Mouse (Mus musculus): ENCODE data around the gene Ttc1. TPM values are rescaled to one million over a fixed set of nuclear protein-coding genes. Genes with fewer than 3 reads are reported as not detected.

Gene Ttc1
- polyA plus RNA-seq (2015; fragmentation: Nextera tagmentation; extraction: Ambion mirVana), result 54.4 and 57.8 TPM in 2 replicates

GRCm38 (mm10) chr11:43747233-43748226, at the start of gene Ttc1:
Ttc1 (minus strand) TSS chr11:43748008.
- WGBS, result 2% methylated on average over 47 of the region's 47 CpGs

GRCm38 (mm10) chr11:43795992-43796391, 48.2 kb upstream of the Ttc1 start:
- Histone ChIP-seq H3K4me2 (no peak overlapping the region), H3K4me1 (no peaks in the 10 kb centered on the region), H3K9me3 (no peaks in the 10 kb centered on the region), H3K27me3 (replicated peaks) (no peaks in the 10 kb centered on the region), H3K4me3 (no peak overlapping the region), H3K9ac (no peak overlapping the region), H3K36me3 (no peaks in the 10 kb centered on the region), H3K27ac (replicated peaks) (no peak overlapping the region)
- no peak for ATAC-seq (ENCODE audit: extremely low read depth, insufficient number of reproducible peaks, low FRiP score, low TSS enrichment)
- WGBS, result 53% methylated on average over 8 of the region's 8 CpGs

More at GRCm38 (mm10) chr11:43747233-43748226, at the start of gene Ttc1:
- Histone ChIP-seq H3K4me1 (peaks cover 9% of the 10 kb centered on the region), H3K4me2 (peak within 1 kb of the TSS; percentile 94), H3K9ac (peak within 1 kb of the TSS; percentile 88), H3K36me3 (peaks cover 28% of the 10 kb centered on the region), H3K4me3 (peak within 1 kb of the TSS; percentile 74), H3K9me3 (no peaks in the 10 kb centered on the region), H3K27me3 (replicated peaks) (no peaks in the 10 kb centered on the region), H3K27ac (replicated peaks) (peak within 1 kb of the TSS; percentile 66)
- peak; percentile 95 for ATAC-seq (ENCODE audit: extremely low read depth, insufficient number of reproducible peaks, low FRiP score, low TSS enrichment)

GRCm38 (mm10) chr11:43790446-43790845, 42.6 kb upstream of the Ttc1 start:
- Histone ChIP-seq H3K4me2 (no peak overlapping the region), H3K4me1 (peaks cover 4% of the 10 kb centered on the region; the same call in 1 of the 2 replicates), H3K4me3 (no peak overlapping the region), H3K27ac (replicated peaks) (no peak overlapping the region), H3K36me3 (no peaks in the 10 kb centered on the region), H3K9ac (no peak overlapping the region), H3K9me3 (no peaks in the 10 kb centered on the region), H3K27me3 (replicated peaks) (no peaks in the 10 kb centered on the region)
- 69% methylated on average over 6 of the region's 6 CpGs for WGBS
- ATAC-seq (ENCODE audit: extremely low read depth, insufficient number of reproducible peaks, low FRiP score, low TSS enrichment), result no peak

GRCm38 (mm10) chr11:43783772-43784171, 36.0 kb upstream of the Ttc1 start:
- H3K27me3 ChIP-seq (replicated peaks), result no peaks in the 10 kb centered on the region
- H3K36me3 ChIP-seq, result no peaks in the 10 kb centered on the region
- no peak overlapping the region for H3K27ac ChIP-seq (replicated peaks)
- 14% methylated on average over 2 of the region's 2 CpGs for WGBS
- H3K4me2 ChIP-seq, result no peak overlapping the region
- no peak for ATAC-seq (ENCODE audit: extremely low read depth, insufficient number of reproducible peaks, low FRiP score, low TSS enrichment)
- H3K9ac ChIP-seq, result no peak overlapping the region
- H3K4me1 ChIP-seq, result peaks cover 4% of the 10 kb centered on the region
- no peak overlapping the region for H3K4me3 ChIP-seq
- H3K9me3 ChIP-seq, result no peaks in the 10 kb centered on the region

GRCm38 (mm10) chr11:43783106-43783505, 35.3 kb upstream of the Ttc1 start:
- no peak overlapping the region for H3K27ac ChIP-seq (replicated peaks)
- H3K4me3 ChIP-seq, result no peak overlapping the region
- 64% methylated on average over 5 of the region's 5 CpGs for WGBS

GRCm38 (mm10) chr11:43779551-43779950, 31.7 kb upstream of the Ttc1 start:
- Histone ChIP-seq H3K9me3 (no peaks in the 10 kb centered on the region), H3K27me3 (replicated peaks) (peaks cover 20% of the 10 kb centered on the region), H3K9ac (no peak overlapping the region), H3K36me3 (no peaks in the 10 kb centered on the region), H3K4me3 (no peak overlapping the region), H3K4me2 (no peak overlapping the region), H3K4me1 (peaks cover 14% of the 10 kb centered on the region), H3K27ac (replicated peaks) (no peak overlapping the region)
- WGBS, result 52% methylated on average over 5 of the region's 5 CpGs
- ATAC-seq (ENCODE audit: extremely low read depth, insufficient number of reproducible peaks, low FRiP score, low TSS enrichment), result no peak

More at GRCm38 (mm10) chr11:43783106-43783505, 35.3 kb upstream of the Ttc1 start:
- ATAC-seq (ENCODE audit: extremely low read depth, insufficient number of reproducible peaks, low FRiP score, low TSS enrichment), result no peak
- Histone ChIP-seq H3K36me3 (no peaks in the 10 kb centered on the region), H3K9ac (no peak overlapping the region), H3K4me1 (peaks cover 4% of the 10 kb centered on the region), H3K4me2 (no peak overlapping the region), H3K9me3 (no peaks in the 10 kb centered on the region), H3K27me3 (replicated peaks) (no peaks in the 10 kb centered on the region; the same call in 1 of the 2 replicates)

- Histone ChIP-seq H3K36me3 (no peaks in the 10 kb centered on the region), H3K4me2 (peak overlapping the region; percentile 76), H3K4me1 (peaks cover 19% of the 10 kb centered on the region), H3K27me3 (replicated peaks) (peaks cover 26% of the 10 kb centered on the region), H3K27ac (replicated peaks) (no peak overlapping the region), H3K4me3 (peak overlapping the region; percentile 54), H3K9me3 (no peaks in the 10 kb centered on the region), H3K9ac (peak overlapping the region; percentile 75)
- no peak for ATAC-seq (ENCODE audit: extremely low read depth, insufficient number of reproducible peaks, low FRiP score, low TSS enrichment)
- WGBS, result 13% methylated on average over 8 of the region's 8 CpGs
Measured at GRCm38 (mm10) chr11:43776324-43776694, 28.5 kb upstream of the Ttc1 start.

GRCm38 (mm10) chr11:43775469-43776323, 27.9 kb upstream of the Ttc1 start:
- Histone ChIP-seq H3K4me1 (peaks cover 19% of the 10 kb centered on the region), H3K4me2 (peak overlapping the region; percentile 76), H3K27me3 (replicated peaks) (peaks cover 26% of the 10 kb centered on the region), H3K9me3 (no peaks in the 10 kb centered on the region), H3K36me3 (no peaks in the 10 kb centered on the region), H3K27ac (replicated peaks) (no peak overlapping the region), H3K4me3 (peak overlapping the region; percentile 54), H3K9ac (peak overlapping the region; percentile 75)
- no peak for ATAC-seq (ENCODE audit: extremely low read depth, insufficient number of reproducible peaks, low FRiP score, low TSS enrichment)
- WGBS, result 15% methylated on average over 63 of the region's 63 CpGs

- Histone ChIP-seq H3K36me3 (no peaks in the 10 kb centered on the region), H3K27me3 (replicated peaks) (peaks cover 26% of the 10 kb centered on the region), H3K4me1 (peaks cover 19% of the 10 kb centered on the region), H3K9ac (0 out of 2 replicates have a peak overlapping the region, but pooled peaks have one; percentile 10), H3K4me3 (no peak overlapping the region), H3K9me3 (no peaks in the 10 kb centered on the region), H3K27ac (replicated peaks) (no peak overlapping the region), H3K4me2 (no peak overlapping the region)
- no peak for ATAC-seq (ENCODE audit: extremely low read depth, insufficient number of reproducible peaks, low FRiP score, low TSS enrichment)
- 22% methylated on average over 5 of the region's 5 CpGs for WGBS
Measured at GRCm38 (mm10) chr11:43773725-43774124, 25.9 kb upstream of the Ttc1 start.

- 67% methylated on average over 4 of the region's 4 CpGs for WGBS
Measured at GRCm38 (mm10) chr11:43770110-43770509, 22.3 kb upstream of the Ttc1 start.

GRCm38 (mm10) chr11:43767749-43768148, 19.9 kb upstream of the Ttc1 start:
- H3K9ac ChIP-seq, result no peak overlapping the region
- 62% methylated on average over 11 of the region's 11 CpGs for WGBS
- H3K27ac ChIP-seq (replicated peaks), result no peak overlapping the region
- ATAC-seq (ENCODE audit: extremely low read depth, insufficient number of reproducible peaks, low FRiP score, low TSS enrichment), result no peak
- H3K36me3 ChIP-seq, result no peaks in the 10 kb centered on the region
- peaks cover 7% of the 10 kb centered on the region; the same call in 1 of the 2 replicates for H3K4me1 ChIP-seq
- H3K4me2 ChIP-seq, result peak overlapping the region; percentile 75
- peaks cover 15% of the 10 kb centered on the region for H3K27me3 ChIP-seq (replicated peaks)
- H3K4me3 ChIP-seq, result peak overlapping the region; percentile 61; the same call in 1 of the 2 replicates
- no peaks in the 10 kb centered on the region for H3K9me3 ChIP-seq

More at GRCm38 (mm10) chr11:43770110-43770509, 22.3 kb upstream of the Ttc1 start:
- no peak overlapping the region for H3K4me2 ChIP-seq
- H3K9ac ChIP-seq, result no peak overlapping the region
- H3K27ac ChIP-seq (replicated peaks), result no peak overlapping the region
- peaks cover 15% of the 10 kb centered on the region for H3K4me1 ChIP-seq
- H3K9me3 ChIP-seq, result no peaks in the 10 kb centered on the region
- no peaks in the 10 kb centered on the region for H3K36me3 ChIP-seq
- H3K27me3 ChIP-seq (replicated peaks), result peaks cover 19% of the 10 kb centered on the region
- ATAC-seq (ENCODE audit: extremely low read depth, insufficient number of reproducible peaks, low FRiP score, low TSS enrichment), result no peak
- H3K4me3 ChIP-seq, result no peak overlapping the region

Data from heart, embryonic 13.5 days (tissue).